Mouse (Mus musculus) embryonic stem cell, embryonic (primary cell): Measurements from ENCODE around the gene Tln1.
"Not testable (repeated sequence)": the region's sequence is repeated elsewhere in the genome, so short reads cannot be mapped to it uniquely, and the experiment has no call there.

Source experiments
- CTCF ChIA-PET, 4 experiments: fragments of 300-600 bp in 2 of 4; fragments of 350-600 bp in 2 of 4; sonication (Branson Sonifier 250); formaldehyde crosslinking; loops; one replicate each; lab custom pipeline; 2022; ENCODE audit warnings: inconsistent platforms in 2 of 4; lab: Charles Lee
- POLR2A ChIA-PET, 4 experiments: fragments of 300-600 bp in 2 of 4; fragments of 350-600 bp in 2 of 4; sonication (Branson Sonifier 250); formaldehyde crosslinking; loops; one replicate each; lab custom pipeline; 2022; ENCODE audit warnings: antibody characterized with exemption in 4 of 4, inconsistent platforms in 1 of 4; lab: Charles Lee

The Tln1 gene

GRCm38 (mm10) chr4:43496587-43496986 lies 65.9 kb downstream of the Tln1 start:
- ChIA-PET POLR2A (interaction anchor here in 1 of 4 experiments (0.9 kb wide), 1 partner anchor 12 kb away, joined by 3 read pairs; no protein-coding TSS in a partner anchor), CTCF (interaction anchor here in 3 of 4 experiments (0.6 to 1.4 kb wide), 5 partner anchors 17 to 64 kb away, joined by 3 to 5 read pairs (median 3); no protein-coding TSS in a partner anchor)

GRCm38 (mm10) chr4:43493846-43494240 lies 68.6 kb downstream of the Tln1 start:
- CTCF ChIA-PET, result interaction anchor here in 2 of 4 experiments (0.6 to 2.3 kb wide), 4 partner anchors 15 to 1035 kb away, joined by 3 to 13 read pairs (median 7); no protein-coding TSS in a partner anchor
- POLR2A ChIA-PET, result interaction anchor here in 2 of 4 experiments (0.6 to 2.5 kb wide), 12 partner anchors 8 to 69 kb away, joined by 3 to 12 read pairs (median 6); partner anchors contain the start of genes Creb3 (in 2 of the 2), Tln1 (in 2 of the 2) and Sit1 (in 1 of the 2)

GRCm38 (mm10) chr4:43493186-43493845 lies 69.2 kb downstream of the Tln1 start:
- ChIA-PET POLR2A (interaction anchor here in 3 of 4 experiments (0.5 to 2.5 kb wide), 33 partner anchors 8 to 493 kb away, joined by 3 to 12 read pairs (median 4); partner anchors contain the start of genes Creb3 (in 3 of the 3), Tln1 (in 3 of the 3), Vcp (in 2 of the 3) and Gba2 (in 1 of the 3)), CTCF (interaction anchor here in 3 of 4 experiments (0.5 to 2.3 kb wide), 12 partner anchors 14 to 1035 kb away, joined by 3 to 13 read pairs (median 3); no protein-coding TSS in a partner anchor)

- ChIA-PET POLR2A (interaction anchor here in 3 of 4 experiments (0.5 to 2.5 kb wide), 34 partner anchors 9 to 492 kb away, joined by 3 to 12 read pairs (median 4); partner anchors contain the start of genes Creb3 (in 3 of the 3), Tln1 (in 3 of the 3), Vcp (in 2 of the 3) and Gba2 (in 1 of the 3)), CTCF (interaction anchor here (0.5 to 2.3 kb wide), 14 partner anchors 13 to 488 kb away, joined by 3 to 13 read pairs (median 3); partner anchors contain the start of genes Gba2 (in 1 of the 4) and Rgp1 (in 1 of the 4))
These were observed 69.7 kb downstream of the Tln1 start, which contains the start of gene Ccdc107 for GRCm38 (mm10) chr4:43492821-43493185. TSS of gene Ccdc107 (plus strand) at chr4:43492900.

- POLR2A ChIA-PET, result interaction anchor here in 3 of 4 experiments (0.5 to 2.5 kb wide), 36 partner anchors 9 to 492 kb away, joined by 3 to 12 read pairs (median 4); partner anchors contain the start of genes Creb3 (in 3 of the 3), Tln1 (in 3 of the 3), Vcp (in 2 of the 3) and Gba2 (in 1 of the 3)
- CTCF ChIA-PET, result interaction anchor here (0.6 to 2.3 kb wide), 13 partner anchors 13 to 445 kb away, joined by 3 to 13 read pairs (median 3); partner anchors contain the start of genes Gba2 (in 1 of the 4) and Rgp1 (in 1 of the 4)
These were observed 70.2 kb downstream of the Tln1 start for GRCm38 (mm10) chr4:43492101-43492820.

- ChIA-PET POLR2A (interaction anchor here (0.5 to 2.3 kb wide), 7 partner anchors 8 to 78 kb away, joined by 3 to 8 read pairs (median 4); partner anchors contain the start of gene Arhgef39 (in 1 of the 4)), CTCF (interaction anchor here (0.5 to 1.2 kb wide), 8 partner anchors 11 to 490 kb away, joined by 3 to 9 read pairs (median 4); no protein-coding TSS in a partner anchor)
These were observed 71.7 kb downstream of the Tln1 start for GRCm38 (mm10) chr4:43490801-43491200.

GRCm38 (mm10) chr4:43489611-43490010 lies 72.9 kb downstream of the Tln1 start:
- CTCF ChIA-PET, result interaction anchor here in 2 of 4 experiments (0.9 to 1.1 kb wide), 3 partner anchors 9 to 68 kb away, joined by 3 to 9 read pairs (median 8); partner anchors contain the start of gene Arhgef39 (in 1 of the 2)

GRCm38 (mm10) chr4:43485666-43486065 lies 76.8 kb downstream of the Tln1 start:
- CTCF ChIA-PET, result interaction anchor here in 2 of 4 experiments (0.7 to 1.1 kb wide), 3 partner anchors 42 to 53 kb away, joined by 3 to 5 read pairs (median 4); no protein-coding TSS in a partner anchor
- POLR2A ChIA-PET, result not testable (repeated sequence)

More at GRCm38 (mm10) chr4:43489611-43490010, 72.9 kb downstream of the Tln1 start:
- POLR2A ChIA-PET, result interaction anchor here in 2 of 4 experiments (0.6 to 1.4 kb wide), 2 partner anchors 69 to 209 kb away, joined by 3 to 5 read pairs; no protein-coding TSS in a partner anchor

GRCm38 (mm10) chr4:43483535-43484091 lies 78.9 kb downstream of the Tln1 start, which contains the start of gene Sit1:
TSS of gene Sit1 (minus strand) at chr4:43483734.
- ChIA-PET CTCF (interaction anchor here in 2 of 4 experiments (1.5 to 2.4 kb wide), 5 partner anchors 16 to 51 kb away, joined by 3 to 8 read pairs (median 6); partner anchors contain the start of gene Arhgef39 (in 1 of the 2)), POLR2A (interaction anchor here in 2 of 4 experiments (0.9 to 2.9 kb wide), 6 partner anchors 10 to 483 kb away, joined by 3 to 11 read pairs (median 4); partner anchors contain the start of genes Ccdc107 (in 1 of the 2) and Vcp (in 1 of the 2))

- POLR2A ChIA-PET, result interaction anchor here in 2 of 4 experiments (1.1 to 2.9 kb wide), 7 partner anchors 9 to 482 kb away, joined by 3 to 11 read pairs (median 4); partner anchors contain the start of genes Ccdc107 (in 2 of the 2), Arhgef39 (in 1 of the 2) and Vcp (in 1 of the 2)
- CTCF ChIA-PET, result interaction anchor here in 3 of 4 experiments (0.6 to 1.9 kb wide), 10 partner anchors 17 to 480 kb away, joined by 3 to 6 read pairs (median 4); partner anchors contain the start of gene Arhgef39 (in 1 of the 3)
These were observed 79.9 kb downstream of the Tln1 start for GRCm38 (mm10) chr4:43482591-43482990.

- ChIA-PET POLR2A (interaction anchor here in 3 of 4 experiments (0.6 to 2.9 kb wide), 7 partner anchors 11 to 52 kb away, joined by 3 to 11 read pairs (median 4); partner anchors contain the start of genes Ccdc107 (in 2 of the 3), Arhgef39 (in 1 of the 3) and Tesk1 (in 1 of the 3)), CTCF (interaction anchor here (0.6 to 1.9 kb wide), 14 partner anchors 17 to 479 kb away, joined by 3 to 7 read pairs (median 4); partner anchors contain the start of gene Arhgef39 (in 1 of the 4))
These were observed 80.5 kb downstream of the Tln1 start for GRCm38 (mm10) chr4:43481894-43482456.
